Mouse (Mus musculus) hindbrain, embryonic 10.5 days (tissue): ENCODE measurements around the gene Rab11a. TPM values are rescaled to one million over a fixed set of nuclear protein-coding genes. Genes with fewer than 3 reads are reported as not detected.
A peak's percentile ranks its signal among the peaks of the same experiment; 100 is the strongest.
"Not testable (repeated sequence)": the region's sequence is repeated elsewhere in the genome, so short reads cannot be mapped to it uniquely, and the experiment has no call there.

Experiments
- DNase-seq: peaks from one replicate; pipeline ENCODE4 v3.0.0-alpha.2; 2017; ENCODE audit warnings: low spot score
- H3K27ac ChIP-seq: fragments of 300-500 bp; sonication (generic); 2 replicates; pipeline ENCODE4 v1.5.1; 2016; ENCODE audit warnings: mild to moderate bottlenecking, moderate library complexity
- H3K27me3 ChIP-seq: fragments of 300-500 bp; sonication (generic); 2 replicates; pipeline ENCODE4 v1.6.1; 2016; ENCODE audit warnings: mild to moderate bottlenecking; ENCODE audit not compliant: poor library complexity, insufficient read depth, severe bottlenecking
- H3K36me3 ChIP-seq: fragments of 300-500 bp; sonication (generic); 2 replicates; pipeline ENCODE4 v1.6.1; 2016; ENCODE audit warnings: mild to moderate bottlenecking, moderate library complexity
- H3K4me1 ChIP-seq: fragments of 300-500 bp; sonication (generic); replicated peaks from 2 replicates; pipeline ENCODE4 v1.6.1; 2016; ENCODE audit warnings: mild to moderate bottlenecking
- H3K4me3 ChIP-seq: fragments of 300-500 bp; sonication (generic); 2 replicates; pipeline ENCODE4 v1.5.1; 2016; ENCODE audit warnings: mild to moderate bottlenecking, moderate library complexity
- H3K9me3 ChIP-seq: fragments of 300-500 bp; sonication (generic); 2 replicates; pipeline ENCODE4 v1.6.1; 2016; ENCODE audit warnings: mild to moderate bottlenecking, moderate library complexity
- WGBS: fragments of 180-500 bp; shearing (Covaris S2); methylation state at CpG from one replicate; pipeline ENCODE4 v1.1.7; 2016; 5-methylcytosine and 5-hydroxymethylcytosine counted together
- polyA plus RNA-seq: library from polyadenylated mRNA; unstranded; fragments of >200 nt; fragmentation: Nextera tagmentation; extraction: Ambion mirVana; gene quantifications from 2 replicates; pipeline ENCODE4 v1.2.1, GENCODE M21; 2016

Rab11a gene
- polyA plus RNA-seq, 1 experiment from 2014 or later: 299 TPM

DNA sequence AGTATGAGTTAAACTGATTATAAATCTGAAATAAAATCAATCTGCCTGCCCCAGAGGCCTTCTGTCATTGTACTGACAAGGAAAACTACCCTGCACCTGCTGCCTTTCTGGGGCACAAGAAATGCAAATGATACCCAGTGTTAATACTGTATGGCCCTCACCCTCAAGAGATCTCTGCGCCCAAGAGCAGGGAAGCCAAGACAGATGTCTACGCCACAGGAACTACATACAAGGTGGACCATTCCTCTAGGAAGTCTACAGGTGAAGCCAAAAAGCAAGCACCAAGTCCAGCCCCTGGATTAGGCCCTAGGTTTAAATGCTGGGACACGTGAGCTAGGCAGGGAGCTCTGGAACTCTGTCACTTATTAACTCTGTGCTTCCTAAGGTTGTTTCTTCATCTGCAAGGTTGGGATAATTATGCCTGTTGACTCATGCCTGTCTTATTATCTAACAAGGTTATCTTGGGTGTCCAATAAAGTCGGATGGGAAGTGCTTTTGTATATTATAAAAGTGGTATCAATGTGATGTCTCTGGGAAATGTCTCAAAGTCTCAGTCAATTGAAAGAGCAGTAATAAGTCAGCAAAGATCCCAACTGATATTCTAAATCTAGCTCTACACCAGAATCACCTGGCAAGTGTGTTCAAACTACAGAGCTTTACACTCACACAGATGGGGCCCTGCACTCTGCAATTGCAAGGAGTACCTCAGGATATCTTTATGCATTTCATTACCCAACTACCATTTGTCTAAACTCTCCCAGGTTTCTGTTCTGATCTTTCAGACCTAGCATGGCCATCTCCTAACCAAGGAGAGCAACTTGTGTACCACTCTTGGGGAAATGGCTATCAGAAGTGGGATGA is 36.9 kb downstream of the Rab11a start:
- Histone ChIP-seq H3K4me1 (no peaks in the 10 kb centered on the region), H3K27ac (no peak overlapping the region), H3K36me3 (peaks cover 34% of the 10 kb centered on the region; the same call in 1 of the 2 replicates), H3K4me3 (no peak overlapping the region), H3K27me3 (no peaks in the 10 kb centered on the region), H3K9me3 (no peaks in the 10 kb centered on the region)
- DNase-seq: no peak
- 89% methylated on average over 4 of the region's 4 CpGs for WGBS

DNA sequence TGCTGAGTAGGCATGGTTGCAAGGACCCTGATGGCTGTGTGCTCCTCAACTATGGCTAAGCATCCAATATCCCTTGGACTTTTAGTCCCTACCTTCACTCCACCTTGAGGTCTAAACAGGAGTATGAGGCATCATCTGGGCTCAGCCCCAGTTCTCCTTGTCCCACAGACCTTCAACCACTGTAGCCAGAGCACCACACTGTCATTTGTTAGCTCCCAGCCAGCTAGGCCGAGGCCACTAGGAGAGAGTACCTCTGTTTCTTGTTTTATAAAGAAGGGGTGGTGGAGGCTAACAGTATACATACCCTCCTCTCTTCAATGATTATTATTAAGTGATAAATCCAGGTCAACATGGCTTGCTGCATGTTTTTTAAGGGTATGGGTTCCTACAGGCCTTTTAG is 39.0 kb downstream of the Rab11a start:
- 93% methylated on average over 1 of the region's 1 CpGs for WGBS
- no peaks in the 10 kb centered on the region for H3K27me3 ChIP-seq
- no peaks in the 10 kb centered on the region for H3K9me3 ChIP-seq
- peaks cover 44% of the 10 kb centered on the region for H3K36me3 ChIP-seq
- H3K4me3 ChIP-seq: no peak overlapping the region
- peak; percentile 1 for DNase-seq
- H3K4me1 ChIP-seq: no peaks in the 10 kb centered on the region
- H3K27ac ChIP-seq: no peak overlapping the region

DNA sequence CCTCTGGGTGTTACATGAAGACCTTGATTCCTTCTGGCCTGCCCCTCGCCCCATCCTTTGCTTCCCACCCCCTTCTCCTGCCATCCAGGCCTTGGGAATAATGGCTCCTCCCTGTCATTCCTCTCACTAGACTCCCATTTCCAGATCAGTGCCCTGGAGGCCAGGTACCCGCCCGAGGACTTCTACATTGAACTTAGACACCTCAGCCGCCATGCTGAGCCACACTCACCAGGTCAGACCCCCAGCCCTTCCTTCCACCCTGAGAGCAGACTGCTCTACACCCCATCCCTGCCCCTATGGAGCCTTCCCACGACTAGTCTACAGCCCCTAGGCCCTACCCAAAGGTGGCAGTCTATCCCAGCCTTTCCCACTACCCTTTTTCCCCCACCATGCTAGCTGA is 39.9 kb downstream of the Rab11a start:
- Histone ChIP-seq H3K27me3 (no peaks in the 10 kb centered on the region), H3K9me3 (no peaks in the 10 kb centered on the region), H3K4me3 (no peak overlapping the region), H3K4me1 (no peaks in the 10 kb centered on the region), H3K27ac (no peak overlapping the region), H3K36me3 (peaks cover 45% of the 10 kb centered on the region)
- DNase-seq: no peak
- WGBS: 91% methylated on average over 5 of the region's 5 CpGs

DNA sequence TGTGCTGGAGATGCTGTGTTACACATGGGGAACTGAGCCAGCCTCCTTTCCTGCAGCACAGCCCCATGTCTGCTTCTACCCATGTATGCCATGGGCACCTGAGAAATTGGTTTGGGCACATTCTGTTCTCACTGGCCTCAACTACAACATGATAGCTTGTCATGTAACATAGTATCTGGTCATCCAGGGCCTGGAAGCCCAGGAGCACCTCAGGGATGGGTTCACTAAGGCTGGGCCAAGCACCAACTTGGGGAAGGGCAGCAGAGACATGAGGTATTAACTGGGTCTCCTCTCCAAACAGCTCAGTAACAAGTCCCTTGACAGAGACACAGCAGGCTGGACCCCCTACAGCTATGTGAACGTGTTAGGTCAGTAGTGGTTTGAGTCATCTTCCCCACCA is 40.6 kb downstream of the Rab11a start:
- WGBS: 55% methylated on average over 1 of the region's 1 CpGs
- H3K4me3 ChIP-seq: no peak overlapping the region
- no peaks in the 10 kb centered on the region for H3K27me3 ChIP-seq
- no peaks in the 10 kb centered on the region for H3K9me3 ChIP-seq
- no peaks in the 10 kb centered on the region for H3K4me1 ChIP-seq
- no peak for DNase-seq
- H3K27ac ChIP-seq: no peak overlapping the region
- H3K36me3 ChIP-seq: peaks cover 43% of the 10 kb centered on the region

DNA sequence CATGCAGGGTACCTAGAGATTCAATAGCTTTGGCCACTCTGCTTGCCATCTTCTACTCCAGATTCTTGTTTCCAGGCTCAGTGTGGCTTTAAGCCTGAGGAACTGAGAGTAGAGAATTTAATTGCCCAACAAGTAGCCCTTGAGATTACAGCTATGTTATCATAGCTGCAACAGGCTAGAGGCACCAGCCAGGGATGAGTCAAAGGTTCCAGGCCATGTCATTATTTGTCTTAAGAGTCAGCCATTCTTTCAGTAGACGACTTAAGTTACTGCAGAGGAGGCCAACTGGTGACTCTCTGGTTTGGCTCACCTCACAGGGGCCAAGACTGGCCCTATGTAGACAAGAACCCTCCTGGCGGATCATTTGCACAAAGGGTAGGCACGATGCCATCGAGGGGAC is 41.2 kb downstream of the Rab11a start:
- no peak overlapping the region for H3K27ac ChIP-seq
- no peaks in the 10 kb centered on the region for H3K4me1 ChIP-seq
- 91% methylated on average over 4 of the region's 4 CpGs for WGBS
- H3K9me3 ChIP-seq: no peaks in the 10 kb centered on the region
- no peaks in the 10 kb centered on the region for H3K27me3 ChIP-seq
- peaks cover 39% of the 10 kb centered on the region for H3K36me3 ChIP-seq
- DNase-seq: no peak
- H3K4me3 ChIP-seq: no peak overlapping the region

DNA sequence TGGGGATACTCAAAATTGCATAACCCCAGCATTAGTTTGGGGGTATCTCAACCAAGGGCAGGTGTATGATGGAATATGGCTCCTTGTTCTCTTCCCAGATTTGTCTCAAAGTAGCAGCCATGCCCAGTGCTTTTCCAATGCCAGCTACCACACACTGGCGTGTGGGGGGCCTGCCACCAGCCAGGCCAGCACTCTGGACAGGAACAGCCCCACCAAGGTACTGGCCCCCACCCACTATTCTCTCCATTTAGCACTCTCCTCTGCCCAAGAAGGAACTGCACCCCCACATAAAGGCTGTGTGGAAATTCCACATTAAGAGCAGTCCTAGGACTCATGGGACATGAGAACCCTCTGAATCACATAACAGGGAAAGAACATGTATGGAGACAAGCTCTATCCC is 42.3 kb downstream of the Rab11a start:
- Histone ChIP-seq H3K36me3 (peaks cover 33% of the 10 kb centered on the region), H3K4me3 (no peak overlapping the region), H3K27ac (no peak overlapping the region), H3K4me1 (peaks cover 5% of the 10 kb centered on the region), H3K9me3 (no peaks in the 10 kb centered on the region), H3K27me3 (no peaks in the 10 kb centered on the region)
- no peak for DNase-seq
- 89% methylated on average over 1 of the region's 1 CpGs for WGBS

DNA sequence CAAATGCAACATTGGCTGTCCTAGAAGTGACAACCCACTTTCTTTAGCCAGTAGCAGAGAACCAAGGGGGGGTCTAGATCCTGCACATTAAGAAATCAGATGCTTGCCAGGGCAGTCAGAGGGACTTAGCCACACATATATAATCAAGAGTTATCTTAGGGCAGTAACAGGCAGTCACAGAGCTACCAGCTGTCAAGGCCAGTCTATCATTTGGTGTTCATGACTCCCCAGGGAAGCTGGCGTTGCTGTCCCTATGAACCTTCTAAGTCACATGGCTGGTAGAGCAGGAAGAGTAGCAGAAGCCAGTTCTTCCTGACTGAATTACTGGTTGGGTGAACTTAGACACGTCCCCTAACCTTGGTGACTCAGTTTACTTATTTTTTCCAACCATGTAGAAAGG is 44.5 kb downstream of the Rab11a start:
- Histone ChIP-seq H3K36me3 (peaks cover 33% of the 10 kb centered on the region), H3K4me1 (peaks cover 6% of the 10 kb centered on the region), H3K4me3 (no peak overlapping the region), H3K27me3 (no peaks in the 10 kb centered on the region), H3K9me3 (no peaks in the 10 kb centered on the region), H3K27ac (no peak overlapping the region)
- no peak for DNase-seq
- WGBS: 87% methylated on average over 2 of the region's 2 CpGs

DNA sequence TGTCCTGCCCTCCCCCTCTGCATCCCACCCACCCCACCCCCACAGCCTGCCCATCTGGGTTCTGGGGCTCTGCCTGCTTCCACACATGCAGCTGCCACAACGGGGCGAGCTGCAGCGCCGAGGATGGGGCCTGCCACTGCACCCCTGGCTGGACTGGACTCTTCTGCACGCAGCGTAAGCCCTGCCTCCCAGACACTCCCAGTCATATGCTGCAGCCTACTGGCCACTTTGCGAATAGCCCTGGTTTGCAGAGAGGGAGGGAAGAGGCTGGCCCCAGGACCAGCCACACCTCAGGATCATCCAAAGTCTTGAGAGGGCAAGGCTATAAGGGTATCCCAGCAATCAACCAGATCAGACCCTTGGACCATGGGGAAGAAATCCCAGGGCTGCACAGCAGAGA is 46.4 kb downstream of the Rab11a start:
- Histone ChIP-seq H3K36me3 (peaks cover 19% of the 10 kb centered on the region), H3K27ac (0 out of 2 replicates have a peak overlapping the region, but pooled peaks have one; percentile 36), H3K4me3 (no peak overlapping the region), H3K4me1 (peaks cover 17% of the 10 kb centered on the region), H3K27me3 (no peaks in the 10 kb centered on the region), H3K9me3 (no peaks in the 10 kb centered on the region)
- peak; percentile 62 for DNase-seq
- 5% methylated on average over 7 of the region's 7 CpGs for WGBS

DNA sequence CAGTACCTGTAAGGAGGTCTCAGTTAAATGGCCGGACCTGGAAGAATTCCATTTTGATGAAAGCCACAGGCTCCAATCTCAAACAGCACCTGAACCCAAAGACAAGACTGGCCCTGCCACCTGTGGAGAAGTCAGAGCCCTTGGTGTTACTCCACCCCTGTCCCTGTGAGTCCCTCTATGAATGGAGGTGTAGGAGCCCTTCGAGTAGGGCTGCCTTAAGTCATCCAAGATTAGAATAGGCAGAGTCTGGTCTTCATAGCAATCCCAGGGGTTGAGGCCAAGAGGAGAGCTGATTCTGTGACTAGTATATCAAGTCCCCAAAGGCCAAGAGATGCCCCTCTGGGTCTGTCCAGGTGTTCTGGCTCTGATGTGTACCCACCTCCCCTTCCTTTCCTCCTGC is 46.8 kb downstream of the Rab11a start:
- DNase-seq: no peak
- Histone ChIP-seq H3K36me3 (peaks cover 17% of the 10 kb centered on the region), H3K4me3 (no peak overlapping the region), H3K4me1 (peaks cover 20% of the 10 kb centered on the region), H3K27ac (0 out of 2 replicates have a peak overlapping the region, but pooled peaks have one; percentile 36), H3K27me3 (no peaks in the 10 kb centered on the region), H3K9me3 (no peaks in the 10 kb centered on the region)
- 85% methylated on average over 2 of the region's 2 CpGs for WGBS

DNA sequence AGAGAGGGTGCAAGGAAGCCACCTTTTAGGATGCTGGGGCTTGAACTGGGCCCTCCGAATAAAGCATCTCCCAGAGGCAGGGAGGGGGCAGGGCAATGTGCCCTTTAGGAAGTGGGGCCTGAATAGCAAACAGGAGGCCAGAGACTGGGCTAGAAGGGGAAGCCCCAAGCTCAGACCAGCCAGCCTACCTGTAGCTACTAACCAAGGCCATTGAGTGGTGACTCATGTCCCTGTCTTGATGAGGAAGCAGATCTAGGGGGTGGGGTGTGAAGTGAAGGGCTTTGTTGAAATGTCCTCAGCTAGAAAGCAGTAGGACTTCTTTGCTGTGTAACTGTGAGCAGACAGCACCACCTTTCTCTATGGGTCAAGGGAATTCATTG is 49.6 kb downstream of the Rab11a start:
- no peak overlapping the region; the same call in 1 of the 2 replicates for H3K27ac ChIP-seq
- WGBS: 55% methylated on average over 1 of the region's 1 CpGs
- DNase-seq: no peak

DNA sequence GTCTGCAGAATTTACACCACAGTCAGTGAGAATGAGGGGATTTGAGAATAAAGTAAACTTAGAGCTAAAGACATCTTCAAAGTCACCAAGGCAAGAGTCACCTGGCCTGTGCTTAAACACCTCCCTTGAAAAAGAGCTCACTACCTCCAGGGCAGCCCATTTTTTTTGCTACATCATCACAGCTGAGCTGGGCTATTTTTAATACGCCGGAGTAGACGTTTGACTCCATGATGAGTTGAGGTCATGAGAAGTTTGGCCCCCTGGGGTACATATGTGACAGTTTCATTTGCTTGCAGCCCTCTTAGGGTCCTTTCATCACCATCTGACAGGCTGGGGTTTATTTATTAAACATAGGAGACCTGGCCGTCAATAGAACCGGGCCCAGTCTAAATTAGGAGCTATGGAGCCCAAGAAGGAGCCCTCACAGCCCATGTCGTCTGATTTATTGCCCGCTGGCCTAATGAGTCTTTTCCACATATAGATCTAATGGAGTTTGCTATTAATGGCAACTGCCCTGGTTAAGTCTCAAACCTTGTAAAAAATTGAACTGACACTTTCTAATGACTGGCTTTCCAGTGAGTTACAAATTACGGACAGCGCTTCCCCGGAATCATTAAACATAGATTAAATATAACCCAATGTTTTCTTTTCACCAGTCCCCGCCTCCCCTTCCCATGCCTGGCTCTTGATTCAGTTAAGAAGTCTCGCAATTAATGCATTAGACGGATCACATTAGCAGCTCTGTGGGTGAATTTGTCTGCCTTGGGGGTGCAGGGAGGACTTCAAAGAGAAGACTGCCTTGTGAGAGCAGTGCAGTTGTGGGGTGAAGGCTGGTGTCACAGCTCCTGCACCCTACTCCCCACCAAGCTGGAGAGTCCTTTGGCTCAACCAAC is 50.2 kb downstream of the Rab11a start:
- H3K27ac ChIP-seq: no peak overlapping the region; the same call in 1 of the 2 replicates
- WGBS: 73% methylated on average over 13 of the region's 13 CpGs
- no peak for DNase-seq
- H3K4me3 ChIP-seq: no peak overlapping the region
- H3K4me1 ChIP-seq: peaks cover 35% of the 10 kb centered on the region
- no peaks in the 10 kb centered on the region for H3K27me3 ChIP-seq
- H3K36me3 ChIP-seq: no peaks in the 10 kb centered on the region
- no peaks in the 10 kb centered on the region for H3K9me3 ChIP-seq

More for the DNA sequence above, 49.6 kb downstream of the Rab11a start:
- no peaks in the 10 kb centered on the region for H3K36me3 ChIP-seq
- peaks cover 35% of the 10 kb centered on the region for H3K4me1 ChIP-seq
- no peaks in the 10 kb centered on the region for H3K9me3 ChIP-seq
- H3K27me3 ChIP-seq: no peaks in the 10 kb centered on the region
- no peak overlapping the region for H3K4me3 ChIP-seq

DNA sequence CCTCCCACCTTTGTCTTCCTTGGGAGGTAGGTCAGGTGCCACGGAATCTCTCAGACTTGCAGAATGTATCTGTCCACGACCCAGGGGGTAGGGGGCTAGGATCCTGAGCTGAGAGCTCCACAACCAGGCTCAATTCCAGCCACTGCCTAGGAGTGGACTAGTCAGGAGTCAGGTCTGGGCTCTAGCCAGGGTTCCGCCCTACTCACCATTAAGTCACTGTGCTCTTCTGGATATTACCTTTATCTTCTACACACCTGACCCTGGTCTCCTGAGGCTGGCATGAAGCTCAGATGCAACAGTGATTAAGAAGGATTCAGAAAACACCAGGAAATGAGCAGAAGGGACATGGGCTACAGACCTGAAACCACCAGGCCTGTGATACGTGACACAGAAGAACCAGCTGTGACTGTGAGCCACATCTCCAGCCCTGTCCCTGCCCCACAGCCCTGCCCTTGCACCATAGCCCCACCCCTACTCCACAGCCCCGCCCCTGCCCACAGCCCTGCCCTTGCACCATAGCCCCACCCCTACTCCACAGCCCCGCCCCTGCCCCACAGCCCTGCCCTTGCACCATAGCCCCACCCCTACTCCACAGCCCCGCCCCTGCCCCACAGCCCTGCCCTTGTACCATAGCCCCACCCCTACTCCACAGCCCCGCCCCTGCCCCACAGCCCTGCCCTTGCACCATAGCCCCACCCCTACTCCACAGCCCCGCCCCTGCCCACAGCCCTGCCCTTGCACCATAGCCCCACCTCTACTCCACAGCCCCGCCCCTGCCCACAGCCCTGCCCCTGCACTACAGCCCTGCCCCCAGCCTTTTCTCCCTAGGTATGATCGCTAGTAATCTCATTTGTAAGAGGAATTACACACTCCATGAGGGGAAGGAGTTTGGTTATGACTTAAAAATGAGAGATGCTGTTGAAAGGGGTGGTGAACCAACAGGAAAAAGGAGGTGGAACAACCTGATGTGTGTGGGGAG is 65.9 kb downstream of the Rab11a start:
- peak; percentile 39 for DNase-seq
- H3K4me3 ChIP-seq, H3K36me3 ChIP-seq, H3K27me3 ChIP-seq, H3K9me3 ChIP-seq, H3K27ac ChIP-seq: not testable (repeated sequence)
- H3K4me1 ChIP-seq: peaks cover 33% of the 10 kb centered on the region
- 26% methylated on average over 10 of the region's 11 CpGs for WGBS
